Mouse (Mus musculus): ENCODE measurements at regions not wholly inside any gene's neighbourhood (a gene's known extent, or its start where the extent isn't known, plus 50 kb on each side); places are given as distances from the start of the nearest gene placed in this dataset.

DNA sequence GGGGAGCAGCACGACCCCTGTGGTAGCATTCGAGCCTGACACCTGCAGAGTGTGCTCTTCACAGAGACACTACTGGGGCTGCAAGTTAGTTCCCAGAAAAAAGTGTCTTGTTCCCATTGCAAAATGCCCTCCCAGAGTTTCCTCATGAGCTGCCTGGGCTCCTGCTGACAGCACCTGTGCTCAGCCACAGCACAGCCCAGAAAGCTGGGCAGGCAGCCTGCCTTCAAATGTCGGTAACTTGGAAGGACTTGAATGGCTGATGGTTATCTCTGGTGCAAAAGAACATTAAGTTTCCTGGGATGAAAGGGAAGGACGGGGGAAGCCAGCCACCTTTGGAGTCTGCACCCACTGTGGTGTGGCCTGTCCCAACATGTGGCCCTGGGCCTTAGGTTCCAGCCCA is 126.2 kb downstream of the Bmp7 start:
- Histone ChIP-seq H3K36me3 (replicated peaks) (no peaks in the 10 kb centered on the region), H3K4me3 (no peak overlapping the region), H3K4me1 (peaks cover 21% of the 10 kb centered on the region), H3K27ac (replicated peaks) (no peak overlapping the region), H3K9me3 (peaks cover 7% of the 10 kb centered on the region; the same call in 1 of the 2 replicates), H3K27me3 (replicated peaks; ENCODE audit: low read depth, poor library complexity, severe bottlenecking) (peaks cover 3% of the 10 kb centered on the region; the same call in 1 of the 2 replicates)
- no peak for DNase-seq (ENCODE audit: low spot score)
- 67% methylated on average over 4 of the region's 4 CpGs for WGBS

DNA sequence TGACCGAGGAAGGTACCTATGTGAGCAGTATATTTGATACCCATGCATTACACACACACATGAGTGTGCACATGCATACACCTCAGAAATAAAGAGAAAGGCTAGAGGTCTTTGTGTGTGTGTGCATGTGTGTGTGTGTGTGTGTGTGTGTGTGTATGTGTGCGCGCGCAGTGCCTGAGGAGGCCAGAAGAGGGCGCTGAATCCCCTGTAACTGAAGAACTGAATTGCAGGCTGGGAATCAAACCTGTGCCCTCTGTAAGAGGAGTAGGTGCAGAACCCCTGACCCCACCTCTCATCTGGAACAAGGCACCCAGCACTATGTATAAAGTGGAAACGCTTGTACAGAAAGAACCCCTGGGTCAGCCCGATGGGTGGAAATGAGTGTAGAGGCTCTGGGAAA is 125.0 kb downstream of the Bmp7 start:
- H3K4me1 ChIP-seq = peaks cover 21% of the 10 kb centered on the region
- peaks cover 14% of the 10 kb centered on the region for H3K27me3 ChIP-seq (replicated peaks; ENCODE audit: low read depth, poor library complexity, severe bottlenecking)
- no peak for DNase-seq (ENCODE audit: low spot score)
- H3K4me3 ChIP-seq = no peak overlapping the region
- no peaks in the 10 kb centered on the region for H3K36me3 ChIP-seq (replicated peaks)
- no peak overlapping the region for H3K27ac ChIP-seq (replicated peaks)
- peaks cover 4% of the 10 kb centered on the region; the same call in 1 of the 2 replicates for H3K9me3 ChIP-seq
- WGBS = 97% methylated on average over 7 of the region's 7 CpGs

DNA sequence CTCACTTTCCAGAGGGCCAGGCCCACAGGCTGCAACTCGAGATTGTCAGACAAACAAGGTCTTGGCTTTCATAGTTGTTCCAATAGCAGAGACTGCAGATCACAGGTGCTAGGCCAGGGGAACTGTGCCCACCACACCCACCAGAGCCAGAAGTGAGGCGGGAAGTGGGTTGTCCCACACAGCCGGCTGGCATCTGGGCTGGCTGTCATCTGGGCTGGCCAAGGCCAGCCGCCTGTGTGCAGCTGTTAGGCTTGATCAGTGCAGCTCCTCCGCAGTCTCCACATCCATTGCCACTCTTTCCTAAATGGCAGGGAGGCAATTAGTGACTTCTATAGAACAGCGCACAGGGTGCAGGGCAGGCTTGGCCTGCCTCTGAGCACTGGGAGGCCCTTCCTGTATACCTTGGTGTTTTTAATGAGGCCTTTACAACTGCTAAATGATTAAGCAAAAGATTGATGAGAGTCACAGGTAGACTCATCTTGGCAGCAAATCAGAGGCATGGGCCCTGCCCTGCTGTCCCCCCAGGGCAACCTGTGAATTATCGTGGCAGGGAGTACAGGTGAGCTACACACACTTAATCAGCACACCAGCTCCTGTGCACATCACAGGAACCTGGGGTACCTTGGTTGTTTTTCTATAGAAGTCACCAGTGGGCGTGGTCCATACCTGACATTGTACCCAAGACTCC is 122.9 kb downstream of the Bmp7 start:
- H3K27me3 ChIP-seq (replicated peaks; ENCODE audit: low read depth, poor library complexity, severe bottlenecking) = peaks cover 34% of the 10 kb centered on the region
- 71% methylated on average over 8 of the region's 8 CpGs for WGBS
- H3K9me3 ChIP-seq = peaks cover 4% of the 10 kb centered on the region; the same call in 1 of the 2 replicates
- no peak overlapping the region for H3K4me3 ChIP-seq
- no peak overlapping the region for H3K27ac ChIP-seq (replicated peaks)
- no peaks in the 10 kb centered on the region for H3K36me3 ChIP-seq (replicated peaks)
- DNase-seq (ENCODE audit: low spot score) = no peak
- H3K4me1 ChIP-seq = peaks cover 13% of the 10 kb centered on the region
